Mouse (Mus musculus): ENCODE measurements around the gene Ikbke. TPM values are rescaled to one million over a fixed set of nuclear protein-coding genes. Genes with fewer than 3 reads are reported as not detected.

Gene Ikbke
- polyA plus RNA-seq, 1 experiment = 1.9 TPM

GRCm38 (mm10) chr1:131286803-131287202, 7.4 kb upstream of the Ikbke start:
- no peak overlapping the region for H3K27ac ChIP-seq (ENCODE audit: insufficient read depth, low read length)
- no peak for TF ChIP-seq CTCF (IDR thresholded peaks at IDR 0.05; ENCODE audit: extremely low read depth, insufficient read depth, low read length)
- no peak for TF ChIP-seq POLR2A (IDR thresholded peaks at IDR 0.05; ENCODE audit: extremely low read depth, insufficient read depth, low read length)
- H3K4me3 ChIP-seq (ENCODE audit: insufficient read depth, low read length) = no peak overlapping the region
- no peaks in the 10 kb centered on the region for H3K4me1 ChIP-seq (ENCODE audit: control insufficient read depth, insufficient read depth, low read length)

GRCm38 (mm10) chr1:131284616-131285015, 5.2 kb upstream of the Ikbke start:
- no peak overlapping the region for H3K27ac ChIP-seq (ENCODE audit: insufficient read depth, low read length)
- H3K4me3 ChIP-seq (ENCODE audit: insufficient read depth, low read length) = no peak overlapping the region
- no peak for TF ChIP-seq CTCF (IDR thresholded peaks at IDR 0.05; ENCODE audit: extremely low read depth, insufficient read depth, low read length)
- no peak for TF ChIP-seq POLR2A (IDR thresholded peaks at IDR 0.05; ENCODE audit: extremely low read depth, insufficient read depth, low read length)
- no peaks in the 10 kb centered on the region for H3K4me1 ChIP-seq (ENCODE audit: control insufficient read depth, insufficient read depth, low read length)

- no peak overlapping the region for H3K27ac ChIP-seq (ENCODE audit: insufficient read depth, low read length)
- TF ChIP-seq CTCF (IDR thresholded peaks at IDR 0.05; ENCODE audit: extremely low read depth, insufficient read depth, low read length) = no peak
- no peak for TF ChIP-seq POLR2A (IDR thresholded peaks at IDR 0.05; ENCODE audit: extremely low read depth, insufficient read depth, low read length)
- no peak overlapping the region for H3K4me3 ChIP-seq (ENCODE audit: insufficient read depth, low read length)
- no peaks in the 10 kb centered on the region for H3K4me1 ChIP-seq (ENCODE audit: control insufficient read depth, insufficient read depth, low read length)
Measured at GRCm38 (mm10) chr1:131284167-131284566, 4.8 kb upstream of the Ikbke start.

GRCm38 (mm10) chr1:131281731-131282130, 2.3 kb upstream of the Ikbke start:
- H3K4me1 ChIP-seq (ENCODE audit: control insufficient read depth, insufficient read depth, low read length) = no peaks in the 10 kb centered on the region
- TF ChIP-seq CTCF (IDR thresholded peaks at IDR 0.05; ENCODE audit: extremely low read depth, insufficient read depth, low read length) = no peak
- TF ChIP-seq POLR2A (IDR thresholded peaks at IDR 0.05; ENCODE audit: extremely low read depth, insufficient read depth, low read length) = no peak
- H3K4me3 ChIP-seq (ENCODE audit: insufficient read depth, low read length) = no peak overlapping the region
- no peak overlapping the region for H3K27ac ChIP-seq (ENCODE audit: insufficient read depth, low read length)

GRCm38 (mm10) chr1:131280280-131280679, 874 bp upstream of the Ikbke start:
- Histone ChIP-seq H3K4me3 (ENCODE audit: insufficient read depth, low read length) (no peak overlapping the region), H3K27ac (ENCODE audit: insufficient read depth, low read length) (no peak overlapping the region), H3K4me1 (ENCODE audit: control insufficient read depth, insufficient read depth, low read length) (no peaks in the 10 kb centered on the region)
- TF ChIP-seq POLR2A (IDR thresholded peaks at IDR 0.05; ENCODE audit: extremely low read depth, insufficient read depth, low read length) = no peak

GRCm38 (mm10) chr1:131278606-131279455, 575 bp downstream of the Ikbke start:
- no peaks in the 10 kb centered on the region for H3K4me1 ChIP-seq (ENCODE audit: control insufficient read depth, insufficient read depth, low read length)
- TF ChIP-seq CTCF (IDR thresholded peaks at IDR 0.05; ENCODE audit: extremely low read depth, insufficient read depth, low read length) = no peak
- no peak for TF ChIP-seq POLR2A (IDR thresholded peaks at IDR 0.05; ENCODE audit: extremely low read depth, insufficient read depth, low read length)
- H3K4me3 ChIP-seq (ENCODE audit: insufficient read depth, low read length) = peak overlapping the region; percentile 21; the same call in 1 of the 2 replicates
- H3K27ac ChIP-seq (ENCODE audit: insufficient read depth, low read length) = no peak overlapping the region

- TF ChIP-seq CTCF (IDR thresholded peaks at IDR 0.05; ENCODE audit: extremely low read depth, insufficient read depth, low read length) (no peak), POLR2A (IDR thresholded peaks at IDR 0.05; ENCODE audit: extremely low read depth, insufficient read depth, low read length) (no peak)
Measured at GRCm38 (mm10) chr1:131276831-131277230, 2.6 kb downstream of the Ikbke start.

GRCm38 (mm10) chr1:131275577-131275976, 3.8 kb downstream of the Ikbke start:
- Histone ChIP-seq H3K4me1 (ENCODE audit: control insufficient read depth, insufficient read depth, low read length) (no peaks in the 10 kb centered on the region), H3K4me3 (ENCODE audit: insufficient read depth, low read length) (no peak overlapping the region), H3K27ac (ENCODE audit: insufficient read depth, low read length) (no peak overlapping the region)
- TF ChIP-seq CTCF (IDR thresholded peaks at IDR 0.05; ENCODE audit: extremely low read depth, insufficient read depth, low read length) (no peak), POLR2A (IDR thresholded peaks at IDR 0.05; ENCODE audit: extremely low read depth, insufficient read depth, low read length) (no peak)

More at GRCm38 (mm10) chr1:131276831-131277230, 2.6 kb downstream of the Ikbke start:
- Histone ChIP-seq H3K4me3 (ENCODE audit: insufficient read depth, low read length) (no peak overlapping the region), H3K4me1 (ENCODE audit: control insufficient read depth, insufficient read depth, low read length) (no peaks in the 10 kb centered on the region), H3K27ac (ENCODE audit: insufficient read depth, low read length) (no peak overlapping the region)

- H3K4me1 ChIP-seq (ENCODE audit: control insufficient read depth, insufficient read depth, low read length) = no peaks in the 10 kb centered on the region
- TF ChIP-seq CTCF (IDR thresholded peaks at IDR 0.05; ENCODE audit: extremely low read depth, insufficient read depth, low read length) (no peak), POLR2A (IDR thresholded peaks at IDR 0.05; ENCODE audit: extremely low read depth, insufficient read depth, low read length) (no peak)
- no peak overlapping the region for H3K27ac ChIP-seq (ENCODE audit: insufficient read depth, low read length)
- H3K4me3 ChIP-seq (ENCODE audit: insufficient read depth, low read length) = no peak overlapping the region
Measured at GRCm38 (mm10) chr1:131274725-131275539, 4.5 kb downstream of the Ikbke start.
